Mouse (Mus musculus) heart, embryonic 14.5 days (tissue): Measurements from ENCODE around the gene Tesk1. TPM values are rescaled to one million over a fixed set of nuclear protein-coding genes. Genes with fewer than 3 reads are reported as not detected.

Experiments
- ATAC-seq: fragments of 200-750 bp; cut with Nextera tagmentation; 2 replicates; pipeline ENCODE4 v1.8.0; 2017; ENCODE audit warnings: low read depth, moderate TSS enrichment; ENCODE audit not compliant: insufficient number of reproducible peaks, insufficient read depth, low FRiP score
- H3K27ac ChIP-seq, 2 experiments: fragments of 200-500 bp in 1 of 2; fragments of 300-500 bp in 1 of 2; sonication (generic) in 1 of 2; replicated peaks in 1 of 2; 2 replicates each; pipeline ENCODE4 v1.5.1; 2012 to 2014; ENCODE audit warnings: low read depth in 2 of 2, low read length in 2 of 2, control low read depth in 1 of 2, mild to moderate bottlenecking in 1 of 2, mixed read lengths in 1 of 2; ENCODE audit not compliant: control insufficient read depth in 1 of 2, insufficient read depth in 1 of 2
- H3K27me3 ChIP-seq: fragments of 300-500 bp; sonication (generic); 2 replicates; pipeline ENCODE4 v1.6.1; 2014; ENCODE audit warnings: mild to moderate bottlenecking, low read length, control low read depth; ENCODE audit not compliant: control insufficient read depth, insufficient read depth
- H3K36me3 ChIP-seq: fragments of 300-500 bp; sonication (generic); 2 replicates; pipeline ENCODE4 v1.6.1; 2014; ENCODE audit warnings: mild to moderate bottlenecking, control low read depth, low read length, mixed read lengths; ENCODE audit not compliant: control insufficient read depth, insufficient read depth
- H3K4me1 ChIP-seq, 2 experiments: fragments of 200-500 bp in 1 of 2; fragments of 300-500 bp in 1 of 2; sonication (generic) in 1 of 2; 2 replicates each; pipeline ENCODE4 v1.6.1; 2012 to 2014; ENCODE audit warnings: low read length in 2 of 2, control low read depth in 1 of 2, mixed read lengths in 1 of 2; ENCODE audit not compliant: control insufficient read depth in 2 of 2, insufficient read depth in 2 of 2
- H3K4me2 ChIP-seq: fragments of 300-500 bp; sonication (generic); 2 replicates; pipeline ENCODE4 v1.6.1; 2014; ENCODE audit warnings: mild to moderate bottlenecking, low read length
- H3K4me3 ChIP-seq, 2 experiments: fragments of 200-500 bp in 1 of 2; fragments of 300-500 bp in 1 of 2; sonication (generic) in 1 of 2; 2 replicates each; pipeline ENCODE4 v1.5.1; 2012 to 2014; ENCODE audit warnings: low read length in 2 of 2, mild to moderate bottlenecking in 2 of 2, control low read depth in 1 of 2, low read depth in 1 of 2, moderate library complexity in 1 of 2; ENCODE audit not compliant: control insufficient read depth in 1 of 2, insufficient read depth in 1 of 2
- H3K9ac ChIP-seq: fragments of 300-500 bp; sonication (generic); 2 replicates; pipeline ENCODE4 v1.6.1; 2014; ENCODE audit warnings: mild to moderate bottlenecking, low read length
- H3K9me3 ChIP-seq: fragments of 300-500 bp; sonication (generic); 2 replicates; pipeline ENCODE4 v1.6.1; 2016; ENCODE audit warnings: low read length, control low read depth; ENCODE audit not compliant: control insufficient read depth
- WGBS: fragments of 180-500 bp; shearing (Covaris S2); extraction: QIAGEN DNeasy Blood & Tissue Kit; methylation state at CpG from one replicate; pipeline ENCODE4 v1.1.7; 2014; 5-methylcytosine and 5-hydroxymethylcytosine counted together
- polyA plus RNA-seq: library from polyadenylated mRNA; unstranded; fragments of >200 nt; fragmentation: Nextera tagmentation; extraction: Ambion mirVana; gene quantifications from 2 replicates; pipeline ENCODE4 v1.2.1, GENCODE M21; 2014

Tesk1 gene
- 8.9 and 9.4 TPM in 2 replicates for polyA plus RNA-seq

- 24% methylated on average over 4 of the region's 4 CpGs for WGBS
- no peaks in the 10 kb centered on the region for H3K9me3 ChIP-seq
- peaks cover 20% of the 10 kb centered on the region for H3K36me3 ChIP-seq
- H3K4me2 ChIP-seq: peak within 1 kb of the TSS; percentile 87
- peak within 1 kb of the TSS; percentile 95 to 97 for H3K27ac ChIP-seq
- H3K27me3 ChIP-seq: no peaks in the 10 kb centered on the region
- peak within 1 kb of the TSS; percentile 95 for H3K9ac ChIP-seq
- ATAC-seq: no peak
- H3K4me1 ChIP-seq: peaks cover 5 to 10% of the 10 kb centered on the region in 2 experiments; a peak in 3 of 4 replicates
- peak within 1 kb of the TSS; percentile 91 to 94 for H3K4me3 ChIP-seq
These were observed at the start of gene Tesk1 for GRCm38 (mm10) chr4:43441639-43442038. Gene Tesk1 (plus strand): TSS chr4:43441939.

- ATAC-seq: peak; percentile 70
- Histone ChIP-seq H3K4me2 (peak overlapping the region; percentile 50), H3K27me3 (no peaks in the 10 kb centered on the region), H3K4me1 (peaks cover 29 to 46% of the 10 kb centered on the region in 2 experiments), H3K4me3 (no peak overlapping the region), H3K9ac (peak overlapping the region; percentile 60), H3K9me3 (no peaks in the 10 kb centered on the region), H3K27ac (peak overlapping the region; percentile 91 to 94), H3K36me3 (no peaks in the 10 kb centered on the region)
- WGBS: 12% methylated on average over 15 of the region's 15 CpGs
These were observed 47.3 kb upstream of the Tesk1 start for GRCm38 (mm10) chr4:43394345-43394891.

- 71% methylated on average over 5 of the region's 5 CpGs for WGBS
- H3K9me3 ChIP-seq: no peaks in the 10 kb centered on the region
- H3K4me2 ChIP-seq: peak overlapping the region; percentile 50
- no peak overlapping the region for H3K4me3 ChIP-seq
- H3K9ac ChIP-seq: peak overlapping the region; percentile 60
- no peaks in the 10 kb centered on the region for H3K36me3 ChIP-seq
- peaks cover 29 to 46% of the 10 kb centered on the region in 2 experiments for H3K4me1 ChIP-seq
- H3K27ac ChIP-seq: peak overlapping the region; percentile 91 to 94
- ATAC-seq: no peak
- no peaks in the 10 kb centered on the region for H3K27me3 ChIP-seq
These were observed 46.6 kb upstream of the Tesk1 start for GRCm38 (mm10) chr4:43395147-43395546.

- Histone ChIP-seq H3K9ac (no peak overlapping the region), H3K27me3 (no peaks in the 10 kb centered on the region), H3K4me3 (no peak overlapping the region), H3K4me2 (no peak overlapping the region), H3K9me3 (no peaks in the 10 kb centered on the region), H3K27ac (no peak overlapping the region), H3K36me3 (no peaks in the 10 kb centered on the region), H3K4me1 (peaks cover 34 to 49% of the 10 kb centered on the region in 2 experiments)
- 79% methylated on average over 9 of the region's 9 CpGs for WGBS
- ATAC-seq: no peak
These were observed 45.9 kb upstream of the Tesk1 start for GRCm38 (mm10) chr4:43395836-43396235.

- Histone ChIP-seq H3K36me3 (no peaks in the 10 kb centered on the region), H3K27ac (no peak overlapping the region), H3K4me1 (peaks cover 39 to 54% of the 10 kb centered on the region in 2 experiments), H3K9ac (no peak overlapping the region), H3K27me3 (no peaks in the 10 kb centered on the region), H3K9me3 (no peaks in the 10 kb centered on the region), H3K4me2 (no peak overlapping the region), H3K4me3 (no peak overlapping the region)
- no peak for ATAC-seq
- WGBS: 90% methylated on average over 5 of the region's 5 CpGs
These were observed 45.4 kb upstream of the Tesk1 start for GRCm38 (mm10) chr4:43396381-43396780.

- Histone ChIP-seq H3K4me2 (no peak overlapping the region), H3K4me3 (no peak overlapping the region), H3K27ac (peak overlapping the region; percentile 46 to 97), H3K4me1 (peaks cover 47 to 67% of the 10 kb centered on the region in 2 experiments), H3K36me3 (no peaks in the 10 kb centered on the region), H3K27me3 (no peaks in the 10 kb centered on the region), H3K9me3 (no peaks in the 10 kb centered on the region), H3K9ac (peak overlapping the region; percentile 74)
- ATAC-seq: no peak
- 80% methylated on average over 4 of the region's 4 CpGs for WGBS
These were observed 43.7 kb upstream of the Tesk1 start for GRCm38 (mm10) chr4:43398014-43398413.

- Histone ChIP-seq H3K9me3 (no peaks in the 10 kb centered on the region), H3K36me3 (no peaks in the 10 kb centered on the region), H3K27me3 (no peaks in the 10 kb centered on the region), H3K4me1 (peaks cover 47 to 65% of the 10 kb centered on the region in 2 experiments), H3K4me3 (peak overlapping the region; percentile 24 to 31), H3K9ac (peak overlapping the region; percentile 74), H3K27ac (peak overlapping the region; percentile 85 to 97), H3K4me2 (peak overlapping the region; percentile 72)
- ATAC-seq: peak; percentile 53
- WGBS: 10% methylated on average over 17 of the region's 17 CpGs
These were observed 42.9 kb upstream of the Tesk1 start for GRCm38 (mm10) chr4:43398829-43399331.
